Mouse (Mus musculus) retina, postnatal 7 days (tissue): Measurements from ENCODE around the gene Slc7a11.

Source experiments
- DNase-seq: peaks from one replicate; pipeline ENCODE4 v3.0.0-alpha.2; 2012; ENCODE audit warnings: low read depth, low spot score

The Slc7a11 gene

DNA sequence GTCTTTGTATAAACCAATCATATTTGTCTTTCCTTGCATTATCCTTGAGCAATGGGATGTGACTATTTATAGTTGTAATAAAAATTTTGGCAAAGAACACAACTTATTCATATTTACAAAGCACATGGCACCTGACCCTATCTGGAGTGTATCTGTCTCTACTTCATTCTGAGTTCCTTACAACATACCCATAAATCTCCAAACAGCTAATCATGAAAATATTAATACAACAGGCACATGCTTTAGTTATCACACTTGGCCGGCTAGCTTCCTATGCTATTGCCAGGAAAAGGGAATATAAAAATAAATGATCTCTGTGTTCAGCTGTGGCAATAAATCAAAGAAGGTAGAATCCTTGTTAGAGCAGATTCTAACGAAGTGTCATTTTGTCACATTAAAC, 257.5 kb downstream of the Slc7a11 start:
- no peak for DNase-seq

DNA sequence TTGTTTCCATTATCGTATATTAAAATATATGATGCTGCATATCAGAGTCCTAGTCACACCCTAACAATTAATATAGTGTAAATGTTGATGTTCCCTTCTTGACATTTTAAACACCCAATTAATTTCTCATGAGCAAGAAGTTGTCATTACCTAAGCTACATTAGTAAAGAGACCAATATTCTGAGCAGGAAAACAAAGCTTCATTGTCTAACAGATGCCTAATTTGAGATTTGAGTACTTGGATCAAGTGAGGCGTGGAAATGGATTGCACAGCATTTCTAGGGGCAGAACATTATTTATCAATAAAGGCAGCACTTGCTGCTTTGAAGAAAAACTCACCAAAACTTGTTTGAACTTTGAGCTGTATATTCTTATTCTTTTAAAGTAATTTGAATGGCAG, 282.7 kb downstream of the Slc7a11 start:
- no peak for DNase-seq

- DNase-seq, result no peak
Measured at GRCm38 (mm10) chr3:50144144-50144543, 299.3 kb downstream of the Slc7a11 start.

DNA sequence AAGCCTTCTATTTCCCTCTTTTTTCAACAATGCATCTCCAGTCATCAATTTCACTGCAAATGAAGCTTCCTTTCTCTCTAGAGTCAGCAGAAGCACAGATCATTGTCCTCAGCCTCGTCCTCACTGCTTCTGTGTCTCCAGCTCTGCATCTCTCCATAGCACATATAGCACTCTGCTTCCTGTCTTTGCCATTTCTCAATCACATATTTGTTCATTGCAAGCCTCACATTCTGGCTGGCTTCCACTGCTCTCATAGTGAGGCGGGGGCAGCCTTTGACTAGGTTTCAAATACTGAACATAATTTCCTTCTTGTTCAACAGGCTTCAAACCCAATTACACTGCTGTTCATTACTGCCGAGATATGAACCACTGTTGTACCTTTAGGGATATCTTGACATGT, 305.1 kb downstream of the Slc7a11 start:
- DNase-seq, result no peak

DNA sequence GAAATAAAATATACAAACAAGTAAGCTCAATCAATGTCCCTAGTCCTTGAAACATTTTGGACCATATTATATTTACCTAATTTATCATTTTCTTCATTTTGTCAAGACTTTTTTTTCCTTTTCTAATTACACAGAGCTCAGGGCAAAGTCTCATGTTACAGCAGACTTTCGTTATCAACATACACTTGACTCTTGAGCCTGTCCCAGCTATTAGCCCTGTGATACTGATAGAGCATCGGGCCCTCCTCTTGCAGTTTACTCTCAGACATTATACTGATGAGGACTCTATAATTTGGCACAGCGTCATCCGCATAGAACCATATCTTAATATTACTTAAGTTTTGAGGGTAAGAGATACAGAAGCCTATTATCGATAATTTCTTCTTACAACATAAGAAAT, 311.2 kb downstream of the Slc7a11 start:
- no peak for DNase-seq

GRCm38 (mm10) chr3:50130319-50130718, 313.1 kb downstream of the Slc7a11 start:
- DNase-seq, result no peak

DNA sequence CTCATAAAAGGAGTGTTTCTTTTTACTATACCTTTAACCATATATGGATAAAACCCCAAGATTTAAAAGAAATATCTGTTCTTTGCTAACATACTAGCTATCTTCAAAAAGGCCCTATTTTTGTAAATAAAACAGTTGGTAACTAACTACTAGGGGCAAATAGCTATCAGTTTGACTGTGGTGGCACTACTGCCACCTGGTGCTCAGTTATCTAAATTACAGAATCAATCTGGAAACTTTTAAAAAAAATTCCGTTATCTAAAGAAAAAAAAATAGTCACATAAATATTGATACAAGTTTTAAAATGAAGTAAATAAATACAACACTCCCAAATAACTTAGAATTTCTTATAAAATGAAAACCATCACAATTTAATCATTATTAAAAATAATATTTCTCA, 322.4 kb downstream of the Slc7a11 start:
- no peak for DNase-seq

- DNase-seq, result no peak
Measured at GRCm38 (mm10) chr3:50116266-50116665, 327.1 kb downstream of the Slc7a11 start.

DNA sequence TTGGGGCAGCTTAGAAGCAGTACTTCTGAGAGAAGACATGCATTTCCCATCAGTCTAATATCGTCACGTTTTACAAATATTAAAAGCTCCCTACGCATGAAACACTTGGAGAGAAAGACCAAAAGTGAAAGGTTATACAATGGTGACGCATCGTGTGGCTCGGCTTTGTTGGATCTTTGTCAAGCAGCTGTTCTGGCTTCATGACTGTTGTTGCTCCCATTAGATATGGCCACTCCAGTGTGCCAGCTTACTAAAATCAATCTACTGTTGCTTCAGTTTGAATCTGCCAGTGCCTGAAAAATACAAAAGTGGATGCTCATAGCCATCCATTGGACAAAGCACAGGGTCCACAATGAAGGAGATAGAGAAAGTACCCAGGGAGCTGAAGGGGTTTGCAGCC, 337.9 kb downstream of the Slc7a11 start:
- no peak for DNase-seq

DNA sequence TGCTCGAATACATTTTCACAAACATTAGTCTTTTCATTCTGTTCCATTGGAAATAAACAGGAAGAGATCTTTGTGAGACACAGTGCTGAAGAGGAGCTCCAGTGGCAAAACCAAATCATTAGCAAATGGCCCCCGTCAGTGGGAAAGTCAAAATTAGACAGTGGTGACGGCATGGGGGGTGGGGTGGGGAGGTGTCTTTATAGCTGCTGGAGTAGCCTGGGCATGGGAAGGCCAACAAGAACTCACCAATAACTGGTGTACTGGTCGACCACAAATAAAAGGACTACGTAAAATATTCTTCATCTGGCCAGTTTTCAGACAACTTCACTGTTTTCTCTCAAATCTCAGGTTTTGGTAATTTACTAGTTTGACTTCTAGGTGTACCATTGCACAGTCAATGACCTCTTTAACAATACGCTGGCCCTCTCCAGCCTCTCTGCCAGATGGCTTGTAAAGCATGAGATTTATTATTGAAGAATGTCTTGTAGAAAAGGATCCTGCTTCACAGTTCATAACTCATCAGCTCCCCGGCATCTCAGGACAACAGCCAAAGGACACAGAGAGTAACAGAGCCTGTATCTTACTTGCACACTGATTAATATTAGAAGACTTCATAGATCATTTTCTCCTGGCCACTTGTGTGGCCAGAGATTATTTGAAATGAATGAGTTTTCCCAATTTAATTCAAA, 348.9 kb downstream of the Slc7a11 start:
- DNase-seq, result no peak

GRCm38 (mm10) chr3:50076979-50077378, 366.4 kb downstream of the Slc7a11 start:
- peak; percentile 43 for DNase-seq

DNA sequence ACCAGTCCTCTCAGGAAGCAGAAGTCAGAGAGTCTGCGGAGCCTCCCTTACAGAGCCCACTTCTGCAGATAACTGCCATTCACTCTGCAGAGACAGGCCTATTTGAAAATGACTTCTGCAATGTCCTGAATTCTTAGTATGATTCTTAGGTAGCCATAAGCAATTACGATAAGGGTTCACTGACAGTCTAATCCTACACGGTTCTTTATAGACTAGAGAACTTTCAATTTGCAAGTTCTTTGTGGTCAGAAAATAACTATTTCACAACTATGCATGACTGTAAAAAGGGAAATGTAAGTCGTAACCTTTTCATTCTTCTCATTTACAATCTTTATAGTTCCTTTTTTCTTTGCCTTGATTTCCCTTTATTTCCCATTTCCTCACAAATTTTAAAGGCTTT, 380.0 kb downstream of the Slc7a11 start:
- DNase-seq, result no peak

DNA sequence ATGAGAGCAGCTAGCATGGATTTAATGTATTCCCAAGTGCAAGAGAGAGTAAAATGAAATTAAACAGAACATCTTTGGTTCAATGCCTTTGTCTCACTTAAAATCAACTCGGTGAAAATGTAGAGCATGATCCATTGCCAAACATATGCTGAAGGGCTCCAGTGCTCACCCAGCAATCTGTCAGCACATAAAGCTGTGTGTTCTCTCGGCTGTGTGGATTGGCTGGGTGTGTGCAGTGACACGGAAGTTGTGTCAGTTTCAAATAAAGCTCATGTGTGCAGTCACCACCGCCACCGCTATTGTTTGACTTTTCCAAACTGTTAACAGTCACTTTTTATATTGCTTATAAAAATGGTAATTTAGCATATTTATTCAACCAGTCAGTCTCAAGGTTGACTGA, 398.7 kb downstream of the Slc7a11 start:
- DNase-seq, result no peak

DNA sequence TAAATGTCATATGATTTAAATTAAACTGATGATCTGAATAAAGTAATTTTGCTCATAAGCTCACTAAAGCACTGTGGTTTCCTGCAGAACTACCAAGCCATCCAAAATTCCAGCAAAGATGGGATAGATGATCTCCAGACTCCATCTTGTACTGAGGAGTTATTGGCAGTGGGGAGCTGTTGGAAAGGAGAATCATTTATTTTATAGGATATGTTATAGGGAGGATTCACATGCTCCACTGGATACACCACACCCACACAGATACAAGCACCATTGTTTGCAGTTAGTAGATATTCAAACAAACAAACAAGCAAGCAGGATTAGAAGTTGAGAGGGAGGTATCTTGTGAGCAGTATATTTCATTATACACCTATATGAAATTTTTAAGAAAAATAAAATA, 399.3 kb downstream of the Slc7a11 start:
- no peak for DNase-seq

DNA sequence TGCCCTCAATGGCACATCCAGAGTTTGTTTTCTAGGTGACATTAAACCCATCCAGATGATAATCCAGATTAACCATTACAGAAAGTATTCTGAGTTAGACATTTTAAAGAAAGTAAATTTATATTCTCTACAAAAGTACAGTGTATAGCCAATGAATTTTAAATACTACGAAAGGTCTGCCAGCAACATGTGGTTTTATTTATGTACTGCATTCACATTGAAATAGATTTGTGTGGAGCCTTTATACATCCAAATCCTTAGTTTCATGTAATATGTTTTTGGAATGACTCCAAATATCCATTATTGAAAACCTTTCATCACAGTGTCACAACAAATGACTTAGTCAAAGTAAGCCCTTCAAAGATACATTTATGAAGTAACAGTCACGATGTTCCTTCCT, 402.3 kb downstream of the Slc7a11 start:
- no peak for DNase-seq

GRCm38 (mm10) chr3:50035875-50036528, 407.4 kb downstream of the Slc7a11 start:
- DNase-seq, result no peak

GRCm38 (mm10) chr3:50033325-50033724, 410.1 kb downstream of the Slc7a11 start:
- DNase-seq, result no peak

DNA sequence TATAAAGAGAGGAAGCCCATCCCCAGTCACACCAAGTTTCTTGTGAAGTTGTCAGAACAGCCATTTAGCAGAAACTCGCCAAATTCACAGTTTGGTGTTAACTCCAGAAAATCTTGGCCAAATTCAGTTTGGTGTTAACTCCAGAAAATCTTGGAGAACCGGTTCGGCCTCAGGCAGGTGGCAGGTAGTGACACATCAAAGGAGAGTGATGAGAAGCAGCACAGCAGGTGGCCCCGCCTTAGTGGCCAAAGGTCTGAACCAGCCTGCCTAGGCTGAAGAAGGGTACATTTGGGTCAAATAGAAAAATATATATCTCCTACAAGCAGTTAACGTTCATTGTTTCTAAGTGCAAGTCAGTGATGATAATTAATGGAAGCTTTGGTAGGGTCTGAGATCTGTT, 417.4 kb downstream of the Slc7a11 start:
- no peak for DNase-seq

- peak; percentile 19 for DNase-seq
Measured at GRCm38 (mm10) chr3:50014396-50014795, 429.0 kb downstream of the Slc7a11 start.

GRCm38 (mm10) chr3:50012012-50012411, 431.4 kb downstream of the Slc7a11 start:
- no peak for DNase-seq

GRCm38 (mm10) chr3:50003970-50004683, 439.3 kb downstream of the Slc7a11 start:
- DNase-seq, result no peak

DNA sequence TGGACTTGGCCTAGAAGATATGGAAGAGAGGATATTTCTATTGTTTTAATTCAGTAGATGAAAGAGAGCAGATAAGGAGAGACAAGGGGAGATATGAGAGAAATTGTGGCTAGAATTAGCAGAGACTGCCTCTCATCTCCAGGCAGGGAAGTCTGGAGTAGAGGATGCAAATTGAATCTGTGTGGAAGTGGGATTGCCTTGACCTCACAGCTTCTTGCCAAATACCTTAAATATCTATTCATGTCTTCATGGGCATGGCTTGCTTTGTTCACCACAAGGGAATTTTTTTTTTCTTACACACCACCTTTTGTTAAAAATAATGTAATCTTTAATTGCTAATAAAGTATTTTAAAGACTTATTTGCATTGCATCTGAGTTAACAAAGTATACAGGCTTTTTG, 441.3 kb downstream of the Slc7a11 start:
- DNase-seq, result no peak

DNA sequence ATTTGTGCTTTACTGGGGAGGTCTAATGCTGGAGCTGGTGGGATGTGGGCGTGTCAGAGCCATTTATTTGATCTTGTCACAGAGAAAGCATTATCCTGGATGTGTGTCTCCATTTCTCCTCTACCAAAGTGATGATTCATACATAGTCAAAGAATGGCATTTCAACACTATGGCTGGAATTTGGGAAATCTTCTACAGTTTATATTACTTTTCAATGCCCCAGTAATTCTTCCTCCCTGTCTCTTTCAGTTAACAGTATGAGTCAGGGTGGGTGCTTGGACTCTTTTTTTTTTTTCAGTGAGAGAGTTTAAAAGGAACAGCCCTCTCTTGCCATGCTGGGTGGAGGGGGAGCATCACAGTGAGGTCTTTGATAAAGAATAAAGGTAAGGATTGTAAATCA, 441.8 kb downstream of the Slc7a11 start:
- no peak for DNase-seq
